Mouse (Mus musculus) olfactory bulb, adult 2 months (tissue): Measurements from ENCODE around the gene Ncor1. TPM values are rescaled to one million over a fixed set of nuclear protein-coding genes. Genes with fewer than 3 reads are reported as not detected.

Experiments
- H3K27ac ChIP-seq: fragments of 200-500 bp; 2 replicates; pipeline ENCODE4 v1.5.1; 2012; ENCODE audit warnings: low read depth, low read length; ENCODE audit not compliant: insufficient read depth
- H3K4me1 ChIP-seq: fragments of 200-500 bp; 2 replicates; pipeline ENCODE4 v1.6.1; 2012; ENCODE audit warnings: low read length; ENCODE audit not compliant: control insufficient read depth, insufficient read depth
- H3K4me3 ChIP-seq: fragments of 200-500 bp; 2 replicates; pipeline ENCODE4 v1.5.1; 2012; ENCODE audit warnings: mild to moderate bottlenecking, low read depth, low read length, moderate library complexity; ENCODE audit not compliant: insufficient read depth
- CTCF ChIP-seq: fragments of 200-500 bp; IDR thresholded peaks from 2 replicates; pipeline ENCODE4 v1.5.1; 2012; ENCODE audit warnings: low read depth, mild to moderate bottlenecking, low read length, moderate library complexity; ENCODE audit not compliant: insufficient read depth
- POLR2A ChIP-seq: fragments of 200-500 bp; IDR thresholded peaks from 2 replicates; pipeline ENCODE4 v1.6.1; 2012; ENCODE audit warnings: mild to moderate bottlenecking, low read depth, low read length, moderate library complexity; ENCODE audit not compliant: insufficient read depth
- WGBS: fragments of 180-500 bp; shearing (Covaris S2); methylation state at CpG from one replicate; pipeline ENCODE4 v1.1.7; 2018; 5-methylcytosine and 5-hydroxymethylcytosine counted together
- polyA plus RNA-seq: library from polyadenylated mRNA; stranded (reverse); fragments of >200 nt; gene quantifications from 2 replicates; pipeline ENCODE4 v1.2.4, GENCODE M21; 2012; ENCODE audit warnings: low replicate concordance; ENCODE audit not compliant: missing spikeins, insufficient read depth, insufficient read length

Gene Ncor1
- polyA plus RNA-seq, result 538 TPM in 1 of 2 replicates, not detected in the other

DNA sequence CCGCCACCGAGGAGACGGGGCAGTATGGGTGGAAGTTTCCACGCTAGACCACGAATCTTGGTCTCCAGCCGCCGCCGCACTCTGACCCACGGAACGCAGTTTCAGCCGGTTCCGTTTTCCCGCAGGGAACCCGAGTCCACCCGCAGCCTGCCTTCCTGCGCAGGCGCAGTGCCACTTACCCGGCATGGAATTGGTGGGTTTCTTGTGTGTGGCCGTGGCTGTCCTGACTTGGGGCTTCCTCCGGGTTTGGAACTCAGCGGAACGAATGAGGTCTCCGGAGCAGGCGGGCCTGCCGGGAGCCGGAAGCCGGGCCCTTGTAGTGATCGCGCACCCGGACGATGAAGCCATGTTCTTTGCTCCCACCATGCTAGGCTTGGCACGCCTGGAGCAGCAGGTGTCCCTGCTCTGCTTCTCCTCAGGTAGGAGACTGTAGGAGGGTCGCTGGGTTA lies at the start of gene Ncor1, which contains the start of gene Pigl:
Gene Ncor1, minus strand, starts transcription at position 266 of the 449 bp plus-strand sequence.
Gene Pigl, plus strand, starts transcription at position 185 of the 449 bp plus-strand sequence.
- H3K4me1 ChIP-seq, result peaks cover 2% of the 10 kb centered on the region; the same call in 1 of the 2 replicates
- under 1% methylated on average over 33 of the region's 33 CpGs for WGBS
- peak within 1 kb of the TSS; percentile 73 for H3K4me3 ChIP-seq
- TF ChIP-seq CTCF (no peak), POLR2A (no peak)
- peak within 1 kb of the TSS; percentile 70 for H3K27ac ChIP-seq

- 83% methylated on average over 4 of the region's 4 CpGs for WGBS
- Histone ChIP-seq H3K4me1 (no peaks in the 10 kb centered on the region), H3K4me3 (no peak overlapping the region), H3K27ac (no peak overlapping the region)
- TF ChIP-seq CTCF (no peak), POLR2A (no peak)
Measured at GRCm38 (mm10) chr11:62507683-62508082, 49.3 kb upstream of the Ncor1 start.

GRCm38 (mm10) chr11:62500529-62500928 lies 42.2 kb upstream of the Ncor1 start:
- H3K4me3 ChIP-seq, result no peak overlapping the region
- peaks cover under 1% of the 10 kb centered on the region for H3K4me1 ChIP-seq
- 82% methylated on average over 2 of the region's 2 CpGs for WGBS
- TF ChIP-seq CTCF (no peak), POLR2A (no peak)
- H3K27ac ChIP-seq, result no peak overlapping the region

DNA sequence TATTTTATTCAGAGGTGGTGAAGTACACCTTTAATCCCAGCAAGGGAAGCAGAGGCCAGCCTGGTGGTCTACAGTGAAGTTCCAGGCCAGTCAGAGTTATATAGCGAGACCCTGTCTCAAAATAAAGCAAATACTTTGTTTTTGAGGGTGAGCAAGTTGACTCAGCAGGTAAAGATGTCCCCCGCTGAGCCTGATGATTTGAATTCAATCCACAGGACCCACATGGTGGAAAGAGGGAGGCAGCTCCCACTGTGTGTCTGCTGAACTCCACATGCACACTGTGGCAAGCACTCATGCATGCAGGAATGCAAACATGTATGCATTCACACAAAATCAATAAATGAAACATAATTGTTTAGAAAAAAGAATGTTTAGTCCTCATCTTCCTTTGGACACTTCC lies 40.5 kb upstream of the Ncor1 start:
- Histone ChIP-seq H3K4me1 (peaks cover 12% of the 10 kb centered on the region), H3K4me3 (no peak overlapping the region), H3K27ac (no peak overlapping the region)
- 94% methylated on average over 2 of the region's 2 CpGs for WGBS
- no peak for TF ChIP-seq CTCF
- no peak for TF ChIP-seq POLR2A

DNA sequence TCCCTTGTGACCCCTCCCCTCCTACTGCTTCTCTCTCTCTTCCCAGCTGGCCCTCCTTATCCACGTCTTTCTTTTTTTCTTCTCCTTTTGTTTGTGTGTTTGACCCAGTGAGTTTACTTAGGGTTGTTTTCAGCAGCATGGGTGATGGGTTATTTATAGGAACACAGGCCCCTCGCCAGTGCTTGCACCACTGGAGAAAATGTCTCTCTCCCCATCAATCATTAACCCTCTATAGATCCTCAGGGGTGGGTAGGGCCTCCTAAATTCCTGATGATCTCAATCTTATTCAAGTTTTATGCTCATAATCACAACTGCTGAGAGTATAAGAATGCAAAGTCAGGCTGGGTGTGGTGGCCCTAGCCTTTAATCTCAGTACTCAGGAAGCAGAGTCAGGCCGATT lies 38.8 kb upstream of the Ncor1 start:
- WGBS, result 67% methylated on average over 3 of the region's 3 CpGs
- Histone ChIP-seq H3K4me3 (no peak overlapping the region), H3K4me1 (peaks cover 12% of the 10 kb centered on the region), H3K27ac (no peak overlapping the region)
- TF ChIP-seq CTCF, result no peak
- TF ChIP-seq POLR2A, result no peak

- H3K4me3 ChIP-seq, result no peak overlapping the region
- 65% methylated on average over 5 of the region's 5 CpGs for WGBS
- peaks cover 12% of the 10 kb centered on the region for H3K4me1 ChIP-seq
- TF ChIP-seq CTCF, result no peak
- no peak for TF ChIP-seq POLR2A
- no peak overlapping the region for H3K27ac ChIP-seq
Measured at GRCm38 (mm10) chr11:62496151-62496715, 37.9 kb upstream of the Ncor1 start.

DNA sequence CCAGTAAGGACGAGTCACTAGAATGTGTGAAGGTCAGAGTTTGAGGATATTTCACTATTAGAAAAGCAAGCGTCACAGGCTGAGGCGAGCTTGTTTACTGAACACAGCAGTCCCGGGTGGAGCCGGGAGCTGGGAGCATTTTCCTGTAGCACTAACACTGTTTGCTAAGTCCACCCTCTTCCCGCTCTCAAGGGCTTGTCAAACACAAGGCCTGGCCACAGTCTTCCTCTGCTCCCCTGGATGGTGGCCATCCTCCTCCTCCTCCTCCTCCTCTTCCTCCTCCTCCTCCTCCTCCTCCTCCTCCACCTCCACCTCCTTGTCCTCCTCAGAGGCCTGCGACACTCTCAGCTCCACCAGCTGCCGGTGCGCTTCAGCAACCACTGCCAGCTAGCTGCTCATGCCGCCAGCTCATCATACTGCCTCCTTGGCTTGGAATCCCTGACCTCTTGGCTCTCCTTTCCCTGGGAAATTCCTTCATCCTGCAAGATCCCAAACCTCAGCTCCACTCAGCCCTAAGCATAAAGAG lies 37.0 kb upstream of the Ncor1 start:
- WGBS, result 40% methylated on average over 9 of the region's 10 CpGs
- Histone ChIP-seq H3K27ac (peak overlapping the region; percentile 36), H3K4me1 (peaks cover 12% of the 10 kb centered on the region), H3K4me3 (no peak overlapping the region)
- no peak for TF ChIP-seq CTCF
- no peak for TF ChIP-seq POLR2A

- Histone ChIP-seq H3K4me1 (peaks cover 12% of the 10 kb centered on the region), H3K27ac (peak overlapping the region; percentile 36), H3K4me3 (no peak overlapping the region)
- TF ChIP-seq POLR2A (no peak), CTCF (no peak)
- WGBS, result 23% methylated on average over 6 of the region's 6 CpGs
Measured at GRCm38 (mm10) chr11:62494754-62495275, 36.5 kb upstream of the Ncor1 start.

- H3K4me3 ChIP-seq, result no peak overlapping the region
- WGBS, result 96% methylated on average over 6 of the region's 6 CpGs
- H3K4me1 ChIP-seq, result peaks cover 12% of the 10 kb centered on the region
- TF ChIP-seq POLR2A (no peak), CTCF (no peak)
- no peak overlapping the region for H3K27ac ChIP-seq
Measured at GRCm38 (mm10) chr11:62493701-62494100, 35.4 kb upstream of the Ncor1 start.
